Mouse (Mus musculus) MEL (cell line): Measurements from ENCODE around the gene Fam213a. TPM values are rescaled to one million over a fixed set of nuclear protein-coding genes. Genes with fewer than 3 reads are reported as not detected.

Experiments used
- DNase-seq: peaks from one replicate; pipeline ENCODE4 v3.0.0; 2011; ENCODE audit warnings: low read depth, low spot score
- H3K27ac ChIP-seq: 2 replicates; pipeline ENCODE4 v1.5.1; 2012; ENCODE audit warnings: low read depth, mild to moderate bottlenecking, control low read depth, low read length, moderate library complexity; ENCODE audit not compliant: control insufficient read depth
- H3K27me3 ChIP-seq, 2 experiments: fragments of 150-350 bp in 1 of 2; sonication (generic) in 1 of 2; 2 replicates each; pipeline ENCODE4 v1.6.1; 2012; ENCODE audit warnings: low read length in 2 of 2, mild to moderate bottlenecking in 2 of 2, improper control_type of control experiment in 1 of 2, moderate library complexity in 1 of 2; ENCODE audit not compliant: insufficient read depth in 2 of 2, control insufficient read depth in 1 of 2
- H3K36me3 ChIP-seq, 2 experiments: 2 replicates each; pipeline ENCODE4 v1.6.1; 2012 to 2014; ENCODE audit warnings: low read length in 2 of 2, improper control_type of control experiment in 1 of 2, inconsistent platforms in 1 of 2, mild to moderate bottlenecking in 1 of 2; ENCODE audit not compliant: insufficient read depth in 2 of 2, control insufficient read depth in 1 of 2
- H3K4me1 ChIP-seq, 2 experiments: fragments of 150-350 bp in 1 of 2; sonication (generic) in 1 of 2; 2 replicates each; pipeline ENCODE4 v1.6.1; 2012; ENCODE audit warnings: low read length in 2 of 2, improper control_type of control experiment in 1 of 2, mild to moderate bottlenecking in 1 of 2; ENCODE audit not compliant: insufficient read depth in 2 of 2, control insufficient read depth in 1 of 2
- H3K4me3 ChIP-seq, 2 experiments: fragments of 150-350 bp in 1 of 2; sonication (generic) in 1 of 2; 2 replicates each; pipeline ENCODE4 v1.5.1; 2012; ENCODE audit warnings: low read depth in 2 of 2, low read length in 2 of 2, mild to moderate bottlenecking in 2 of 2, moderate library complexity in 2 of 2, control low read depth in 1 of 2, improper control_type of control experiment in 1 of 2; ENCODE audit not compliant: control insufficient read depth in 1 of 2, insufficient read depth in 1 of 2
- H3K79me2 ChIP-seq: 2 replicates; pipeline ENCODE4 v1.6.1; 2012; ENCODE audit warnings: mild to moderate bottlenecking, low read length, moderate library complexity; ENCODE audit not compliant: control insufficient read depth, poor library complexity, insufficient read depth
- H3K9ac ChIP-seq: 2 replicates; pipeline ENCODE4 v1.6.1; 2012; ENCODE audit warnings: low read depth, mild to moderate bottlenecking, control low read depth, low read length, moderate library complexity; ENCODE audit not compliant: control insufficient read depth, poor library complexity, severe bottlenecking
- H3K9me3 ChIP-seq: fragments of 150-350 bp; sonication (generic); replicated peaks from 2 replicates; pipeline ENCODE4 v1.6.1; 2012; ENCODE audit warnings: mild to moderate bottlenecking, low read length, improper control_type of control experiment, moderate library complexity; ENCODE audit not compliant: insufficient read depth
- CTCF ChIP-seq, 3 experiments: IDR thresholded peaks in 2 of 3; conservative IDR thresholded peaks in 1 of 3; 2 replicates each; pipeline ENCODE4 v1.5.1; 2011 to 2012; ENCODE audit warnings: low read length in 3 of 3, low read depth in 2 of 3, mild to moderate bottlenecking in 2 of 3, improper control_type of control experiment in 1 of 3, inconsistent platforms in 1 of 3, mixed read lengths in 1 of 3, moderate library complexity in 1 of 3; ENCODE audit not compliant: control insufficient read depth in 1 of 3, insufficient read depth in 1 of 3, poor library complexity in 1 of 3, severe bottlenecking in 1 of 3
- E2F4 ChIP-seq: IDR thresholded peaks from 2 replicates; pipeline ENCODE4 v1.6.1; 2011; ENCODE audit warnings: low read depth, low read length, improper control_type of control experiment, borderline replicate concordance
- ELF1 ChIP-seq: IDR thresholded peaks from 2 replicates; pipeline ENCODE4 v1.6.1; 2014; ENCODE audit warnings: low read depth, mild to moderate bottlenecking, inconsistent platforms, low read length, improper control_type of control experiment, moderate library complexity
- ETS1 ChIP-seq: IDR thresholded peaks from 2 replicates; pipeline ENCODE4 v1.6.1; 2012; ENCODE audit warnings: low read depth, mild to moderate bottlenecking, inconsistent platforms, low read length, improper control_type of control experiment, moderate library complexity
- JUND ChIP-seq: IDR thresholded peaks from 2 replicates; pipeline ENCODE4 v1.6.1; 2011; ENCODE audit warnings: low read depth, mild to moderate bottlenecking, improper control_type of control experiment, low read length
- MXI1 ChIP-seq: IDR thresholded peaks from 2 replicates; pipeline ENCODE4 v1.6.1; 2011; ENCODE audit warnings: mild to moderate bottlenecking, low read depth, low read length, improper control_type of control experiment
- MYB ChIP-seq: IDR thresholded peaks from 2 replicates; pipeline ENCODE4 v1.6.1; 2011; ENCODE audit warnings: mild to moderate bottlenecking, low read depth, low read length, improper control_type of control experiment
- NELFE ChIP-seq: IDR thresholded peaks from 2 replicates; pipeline ENCODE4 v1.6.1; 2011; ENCODE audit warnings: low read depth, low read length, improper control_type of control experiment
- NRF1 ChIP-seq: IDR thresholded peaks from 2 replicates; pipeline ENCODE4 v1.6.1; 2014; ENCODE audit warnings: low read depth, mild to moderate bottlenecking, inconsistent platforms, low read length, improper control_type of control experiment, moderate library complexity; ENCODE audit not compliant: poor library complexity, insufficient read depth, severe bottlenecking
- POLR2A ChIP-seq, 2 experiments: IDR thresholded peaks; 2 replicates each; pipeline ENCODE4 v1.6.1; 2011 to 2012; ENCODE audit warnings: low read length in 2 of 2, mild to moderate bottlenecking in 2 of 2, control low read depth in 1 of 2, improper control_type of control experiment in 1 of 2, low read depth in 1 of 2, moderate library complexity in 1 of 2; ENCODE audit not compliant: control insufficient read depth in 1 of 2, insufficient read depth in 1 of 2, poor library complexity in 1 of 2
- POLR2AphosphoS5 ChIP-seq: IDR thresholded peaks from 2 replicates; pipeline ENCODE4 v1.6.1; 2012; ENCODE audit warnings: low read depth, borderline replicate concordance, mild to moderate bottlenecking, inconsistent platforms, low read length, moderate library complexity, mixed read lengths
- TAL1 ChIP-seq: IDR thresholded peaks from 2 replicates; pipeline ENCODE4 v1.6.1; 2012; ENCODE audit warnings: mild to moderate bottlenecking, inconsistent platforms, low read length, moderate library complexity, mixed read lengths
- UBTF ChIP-seq: IDR thresholded peaks from 2 replicates; pipeline ENCODE4 v1.6.1; 2012; ENCODE audit warnings: low read depth, mild to moderate bottlenecking, inconsistent platforms, low read length, improper control_type of control experiment, moderate library complexity, borderline replicate concordance; ENCODE audit not compliant: insufficient read depth
- ZNF384 ChIP-seq: IDR thresholded peaks from 2 replicates; pipeline ENCODE4 v1.6.1; 2012; ENCODE audit warnings: low read depth, mild to moderate bottlenecking, inconsistent platforms, low read length, improper control_type of control experiment
- polyA plus RNA-seq, 2 experiments: library from polyadenylated mRNA; stranded (reverse) in 1 of 2; unstranded in 1 of 2; fragments of >175 nt in 1 of 2; fragments of >200 nt in 1 of 2; gene quantifications; 2 replicates each; pipeline versions ENCODE4 v1.2.1 to v1.2.4; 2012; ENCODE audit warnings: low replicate concordance in 2 of 2, low read depth in 1 of 2; ENCODE audit not compliant: insufficient read length in 2 of 2, insufficient read depth in 1 of 2, missing spikeins in 1 of 2
- total RNA-seq: library from RNA; depleted of rRNA; stranded (reverse); fragments of 300-350 nt; gene quantifications from 2 replicates; pipeline ENCODE4 v1.2.3, GENCODE M21; 2012

The Fam213a gene
- total and polyA plus RNA-seq, 3 experiments, result 19.2 to 28.5 TPM; not detected in 1

- Histone ChIP-seq H3K4me3 (peak overlapping the region in 1 of 2 experiments; percentile 5; a peak in 1 of 4 replicates), H3K9me3 (no peaks in the 10 kb centered on the region), H3K79me2 (peaks cover 21% of the 10 kb centered on the region), H3K4me1 (peaks cover 5 to 26% of the 10 kb centered on the region in 2 experiments), H3K27ac (no peak overlapping the region), H3K27me3 (no peaks in the 10 kb centered on the region), H3K9ac (no peak overlapping the region), H3K36me3 (peaks cover 0 to 25% of the 10 kb centered on the region in 2 experiments; a peak in 2 of 4 replicates)
- TF ChIP-seq E2F4 (no peak), MYB (no peak), ETS1 (no peak), UBTF (no peak), POLR2A (IDR thresholded peaks at IDR 0.05; ENCODE audit: control insufficient read depth in 1 of 2, insufficient read depth in 1 of 2, low read depth in 1 of 2, low read length in 2 of 2, poor library complexity in 1 of 2) (no peak), ELF1 (no peak), JUND (no peak), POLR2AphosphoS5 (no peak), MXI1 (no peak)
- no peak for DNase-seq
Measured at GRCm38 (mm10) chr14:40968051-40968450, 45.5 kb downstream of the Fam213a start.

GRCm38 (mm10) chr14:40967598-40967900 lies 46.0 kb downstream of the Fam213a start:
- DNase-seq, result no peak
- Histone ChIP-seq H3K4me3 (peak overlapping the region; percentile 77 to 86), H3K4me1 (peaks cover 7 to 31% of the 10 kb centered on the region in 2 experiments), H3K79me2 (peaks cover 21% of the 10 kb centered on the region), H3K9ac (no peak overlapping the region), H3K36me3 (peaks cover 0 to 30% of the 10 kb centered on the region in 2 experiments; a peak in 2 of 4 replicates), H3K9me3 (no peaks in the 10 kb centered on the region), H3K27me3 (no peaks in the 10 kb centered on the region), H3K27ac (no peak overlapping the region)
- TF ChIP-seq TAL1 (no peak), MXI1 (0 out of 2 replicates have a peak, but pooled peaks have one; percentile 26)

DNA sequence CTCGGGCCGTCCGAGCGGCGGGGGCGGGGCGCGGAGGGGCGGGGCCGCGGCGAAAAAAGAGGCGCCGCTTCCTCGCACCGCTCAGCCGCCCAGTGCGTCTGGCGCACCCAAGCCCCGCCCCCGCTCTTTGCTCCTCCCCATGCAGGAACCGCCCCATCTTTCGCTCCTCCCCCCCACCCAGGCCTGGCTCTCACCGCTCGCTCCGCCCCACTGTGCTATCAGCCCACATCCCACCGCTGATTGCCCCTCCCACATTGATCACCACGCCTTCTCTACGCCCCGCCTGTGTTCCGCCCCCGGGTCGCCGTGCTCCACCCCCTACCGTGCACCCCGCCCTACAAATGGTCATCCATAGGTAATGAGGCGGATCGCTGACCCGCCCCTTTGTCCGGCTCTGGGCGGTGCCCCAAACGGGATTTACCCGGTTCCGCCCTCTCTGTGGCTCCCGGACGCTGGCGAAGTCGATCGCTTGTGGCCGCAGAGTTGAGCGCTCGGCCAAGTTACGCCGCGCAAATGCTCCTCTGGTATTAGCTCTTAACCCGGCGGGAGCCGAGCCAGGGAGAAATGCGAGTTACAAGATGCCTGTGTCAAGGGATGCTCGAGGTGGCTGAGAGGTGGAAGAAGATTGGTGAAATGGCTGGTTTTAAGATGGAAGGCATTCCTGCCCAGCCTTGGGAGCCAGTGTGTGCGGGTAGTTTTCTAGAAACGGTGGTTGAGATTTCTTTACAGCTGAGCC lies 46.6 kb downstream of the Fam213a start:
- peaks cover 7 to 33% of the 10 kb centered on the region in 2 experiments for H3K4me1 ChIP-seq

More for the DNA sequence above, 46.6 kb downstream of the Fam213a start:
- Histone ChIP-seq H3K79me2 (peaks cover 21% of the 10 kb centered on the region), H3K9me3 (no peaks in the 10 kb centered on the region), H3K9ac (peak overlapping the region; percentile 54), H3K4me3 (peak overlapping the region; percentile 88 to 99), H3K27ac (no peak overlapping the region), H3K27me3 (no peaks in the 10 kb centered on the region), H3K36me3 (peaks cover 0 to 34% of the 10 kb centered on the region in 2 experiments; a peak in 2 of 4 replicates)
- DNase-seq, result peak; percentile 93
- TF ChIP-seq ELF1 (0 out of 2 replicates have a peak, but pooled peaks have one; percentile 14), NELFE (no peak), ZNF384 (no peak), CTCF (IDR thresholded peaks at IDR 0.05 in 2 of 3, conservative IDR thresholded peaks at IDR 0.05 in 1 of 3; ENCODE audit: control insufficient read depth in 1 of 3, insufficient read depth in 1 of 3, low read depth in 2 of 3, low read length in 3 of 3, poor library complexity in 1 of 3, severe bottlenecking in 1 of 3) (no peak), POLR2A (IDR thresholded peaks at IDR 0.05; ENCODE audit: control insufficient read depth in 1 of 2, insufficient read depth in 1 of 2, low read depth in 1 of 2, low read length in 2 of 2, poor library complexity in 1 of 2) (no peak), MXI1 (peak; percentile 35), NRF1 (0 out of 2 replicates have a peak, but pooled peaks have one; percentile 23)
